Mouse (Mus musculus): ENCODE data around the gene Wasf1. TPM values are rescaled to one million over a fixed set of nuclear protein-coding genes. Genes with fewer than 3 reads are reported as not detected.

Wasf1 gene
- polyA plus RNA-seq, 1 experiment from 2014 or later, result 0.71 TPM

GRCm38 (mm10) chr10:40895765-40896164 lies 12.5 kb downstream of the Wasf1 start:
- Histone ChIP-seq H3K36me3 (replicated peaks) (no peaks in the 10 kb centered on the region), H3K9ac (no peak overlapping the region), H3K4me3 (replicated peaks) (no peak overlapping the region), H3K9me3 (replicated peaks) (no peaks in the 10 kb centered on the region), H3K27me3 (no peaks in the 10 kb centered on the region), H3K4me1 (replicated peaks) (no peaks in the 10 kb centered on the region), H3K27ac (replicated peaks) (no peak overlapping the region), H3K4me2 (no peak overlapping the region)
- WGBS (ENCODE audit: insufficient replicate concordance), result 75% methylated on average over 12 of the region's 12 CpGs
- no peak for ATAC-seq (ENCODE audit: insufficient read depth)

DNA sequence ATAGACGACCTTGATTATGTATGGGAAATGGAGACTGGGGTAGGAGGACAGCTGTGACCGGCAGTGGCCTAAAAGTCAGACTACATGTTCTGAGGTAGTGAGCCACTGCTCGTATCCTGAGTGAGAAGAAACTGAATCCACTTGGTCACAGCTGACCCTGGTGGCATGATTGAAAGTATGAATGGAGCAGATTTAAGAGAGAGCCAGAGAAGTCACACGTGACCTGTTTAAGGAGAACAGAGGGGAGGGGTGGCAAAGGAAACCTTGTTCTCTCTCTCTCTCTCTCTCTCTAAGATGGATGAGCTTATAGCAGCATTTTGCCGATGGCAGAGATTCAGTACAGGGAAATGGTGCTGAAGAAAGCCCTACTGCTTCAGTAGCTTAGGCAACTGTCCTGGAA lies 13.4 kb downstream of the Wasf1 start:
- WGBS (ENCODE audit: insufficient replicate concordance), result 61% methylated on average over 5 of the region's 5 CpGs
- H3K27ac ChIP-seq (replicated peaks), result no peak overlapping the region

GRCm38 (mm10) chr10:40901786-40902185 lies 18.5 kb downstream of the Wasf1 start:
- Histone ChIP-seq H3K27me3 (no peaks in the 10 kb centered on the region), H3K9ac (no peak overlapping the region), H3K9me3 (replicated peaks) (no peaks in the 10 kb centered on the region), H3K4me3 (replicated peaks) (no peak overlapping the region), H3K27ac (replicated peaks) (no peak overlapping the region), H3K4me2 (no peak overlapping the region), H3K36me3 (replicated peaks) (no peaks in the 10 kb centered on the region), H3K4me1 (replicated peaks) (no peaks in the 10 kb centered on the region)
- no peak for ATAC-seq (ENCODE audit: insufficient read depth)
- 57% methylated on average over 4 of the region's 4 CpGs for WGBS (ENCODE audit: insufficient replicate concordance)

More for the DNA sequence above, 13.4 kb downstream of the Wasf1 start:
- Histone ChIP-seq H3K9me3 (replicated peaks) (no peaks in the 10 kb centered on the region), H3K9ac (no peak overlapping the region), H3K4me1 (replicated peaks) (no peaks in the 10 kb centered on the region), H3K36me3 (replicated peaks) (no peaks in the 10 kb centered on the region), H3K4me2 (no peak overlapping the region), H3K27me3 (no peaks in the 10 kb centered on the region), H3K4me3 (replicated peaks) (no peak overlapping the region)
- ATAC-seq (ENCODE audit: insufficient read depth), result no peak

GRCm38 (mm10) chr10:40906131-40906530 lies 22.9 kb downstream of the Wasf1 start:
- Histone ChIP-seq H3K4me3 (replicated peaks) (no peak overlapping the region), H3K4me2 (no peak overlapping the region), H3K27ac (replicated peaks) (no peak overlapping the region), H3K9ac (no peak overlapping the region), H3K27me3 (no peaks in the 10 kb centered on the region), H3K4me1 (replicated peaks) (no peaks in the 10 kb centered on the region), H3K36me3 (replicated peaks) (no peaks in the 10 kb centered on the region), H3K9me3 (replicated peaks) (no peaks in the 10 kb centered on the region)
- WGBS (ENCODE audit: insufficient replicate concordance), result 33% methylated on average over 1 of the region's 1 CpGs
- no peak for ATAC-seq (ENCODE audit: insufficient read depth)

DNA sequence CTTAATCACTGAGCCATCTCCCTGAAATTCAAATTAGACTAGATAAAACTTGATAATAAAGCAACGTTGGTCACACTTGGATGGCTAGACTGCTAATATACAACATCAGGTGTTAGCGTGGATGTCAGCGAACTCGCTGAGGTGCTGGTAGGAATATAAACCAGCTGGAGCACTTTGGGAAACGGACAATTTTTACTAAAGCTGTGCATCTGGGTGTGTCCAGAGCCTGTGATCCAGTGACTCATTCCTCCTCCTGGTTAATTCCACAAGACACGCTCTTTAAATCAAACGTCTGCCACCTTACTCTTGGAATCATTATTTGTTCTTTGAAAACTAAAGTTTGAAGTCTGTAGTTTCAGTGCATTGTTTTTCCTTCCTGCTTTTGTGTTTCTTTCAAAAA lies 23.5 kb downstream of the Wasf1 start:
- Histone ChIP-seq H3K4me2 (no peak overlapping the region), H3K36me3 (replicated peaks) (no peaks in the 10 kb centered on the region), H3K27me3 (no peaks in the 10 kb centered on the region), H3K27ac (replicated peaks) (no peak overlapping the region), H3K9me3 (replicated peaks) (no peaks in the 10 kb centered on the region), H3K4me3 (replicated peaks) (no peak overlapping the region), H3K9ac (no peak overlapping the region), H3K4me1 (replicated peaks) (no peaks in the 10 kb centered on the region)
- no peak for ATAC-seq (ENCODE audit: insufficient read depth)
- 74% methylated on average over 7 of the region's 7 CpGs for WGBS (ENCODE audit: insufficient replicate concordance)

DNA sequence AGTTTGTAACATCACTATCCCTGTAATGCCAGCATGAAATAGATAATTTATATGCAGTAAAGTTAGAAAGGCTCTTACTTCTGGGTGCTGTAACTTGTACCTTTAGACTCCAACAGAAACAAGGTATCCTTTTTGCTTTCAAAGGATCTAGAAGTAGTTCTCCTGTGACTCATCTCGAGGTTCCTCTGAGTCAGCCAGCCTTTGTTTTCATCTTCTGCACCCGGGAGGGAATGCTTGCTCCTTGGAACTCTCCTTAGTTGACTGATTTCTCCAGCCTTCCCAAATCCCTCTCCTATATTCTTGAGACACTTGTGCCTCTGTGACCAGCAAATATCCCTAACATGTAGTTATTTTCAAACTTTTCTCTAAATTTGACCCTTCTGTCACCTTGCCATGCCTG lies 25.3 kb downstream of the Wasf1 start:
- no peak for ATAC-seq (ENCODE audit: insufficient read depth)
- Histone ChIP-seq H3K4me2 (no peak overlapping the region), H3K9me3 (replicated peaks) (no peaks in the 10 kb centered on the region), H3K27ac (replicated peaks) (no peak overlapping the region), H3K4me1 (replicated peaks) (no peaks in the 10 kb centered on the region), H3K4me3 (replicated peaks) (no peak overlapping the region), H3K27me3 (no peaks in the 10 kb centered on the region), H3K9ac (no peak overlapping the region), H3K36me3 (replicated peaks) (no peaks in the 10 kb centered on the region)
- 18% methylated on average over 2 of the region's 2 CpGs for WGBS (ENCODE audit: insufficient replicate concordance)

DNA sequence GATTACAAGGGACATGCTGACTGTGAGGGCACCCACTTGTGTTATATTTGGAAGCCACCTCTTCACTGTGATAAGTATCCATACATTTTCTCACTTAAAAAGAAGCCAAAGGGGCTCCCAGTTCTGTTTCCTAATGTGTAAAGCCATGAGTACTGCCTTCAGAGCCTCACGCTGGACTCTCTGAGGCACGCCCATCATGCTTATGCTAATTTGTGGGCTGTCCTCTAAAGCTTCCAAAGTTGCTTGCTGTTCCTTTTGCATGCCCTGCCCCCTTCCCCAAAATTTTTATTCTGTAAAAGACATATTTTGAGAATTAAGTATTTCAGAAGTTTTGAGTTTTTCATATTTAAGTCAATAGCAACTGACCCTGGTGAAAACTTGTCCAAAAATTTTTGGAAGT lies 27.5 kb downstream of the Wasf1 start:
- Histone ChIP-seq H3K9me3 (replicated peaks) (no peaks in the 10 kb centered on the region), H3K4me3 (replicated peaks) (no peak overlapping the region), H3K4me2 (no peak overlapping the region), H3K4me1 (replicated peaks) (no peaks in the 10 kb centered on the region), H3K9ac (no peak overlapping the region), H3K27ac (replicated peaks) (no peak overlapping the region), H3K36me3 (replicated peaks) (no peaks in the 10 kb centered on the region), H3K27me3 (no peaks in the 10 kb centered on the region)
- WGBS (ENCODE audit: insufficient replicate concordance), result 55% methylated on average over 2 of the region's 2 CpGs
- no peak for ATAC-seq (ENCODE audit: insufficient read depth)

- H3K9ac ChIP-seq, result no peak overlapping the region
- no peak for ATAC-seq (ENCODE audit: insufficient read depth)
- H3K27me3 ChIP-seq, result no peaks in the 10 kb centered on the region
- 56% methylated on average over 2 of the region's 2 CpGs for WGBS (ENCODE audit: insufficient replicate concordance)
- H3K4me1 ChIP-seq (replicated peaks), result no peaks in the 10 kb centered on the region
- H3K36me3 ChIP-seq (replicated peaks), result no peaks in the 10 kb centered on the region
- H3K4me2 ChIP-seq, result no peak overlapping the region
- no peak overlapping the region for H3K4me3 ChIP-seq (replicated peaks)
- no peak overlapping the region for H3K27ac ChIP-seq (replicated peaks)
- H3K9me3 ChIP-seq (replicated peaks), result no peaks in the 10 kb centered on the region
These were observed 32.0 kb downstream of the Wasf1 start for GRCm38 (mm10) chr10:40915240-40915639.

DNA sequence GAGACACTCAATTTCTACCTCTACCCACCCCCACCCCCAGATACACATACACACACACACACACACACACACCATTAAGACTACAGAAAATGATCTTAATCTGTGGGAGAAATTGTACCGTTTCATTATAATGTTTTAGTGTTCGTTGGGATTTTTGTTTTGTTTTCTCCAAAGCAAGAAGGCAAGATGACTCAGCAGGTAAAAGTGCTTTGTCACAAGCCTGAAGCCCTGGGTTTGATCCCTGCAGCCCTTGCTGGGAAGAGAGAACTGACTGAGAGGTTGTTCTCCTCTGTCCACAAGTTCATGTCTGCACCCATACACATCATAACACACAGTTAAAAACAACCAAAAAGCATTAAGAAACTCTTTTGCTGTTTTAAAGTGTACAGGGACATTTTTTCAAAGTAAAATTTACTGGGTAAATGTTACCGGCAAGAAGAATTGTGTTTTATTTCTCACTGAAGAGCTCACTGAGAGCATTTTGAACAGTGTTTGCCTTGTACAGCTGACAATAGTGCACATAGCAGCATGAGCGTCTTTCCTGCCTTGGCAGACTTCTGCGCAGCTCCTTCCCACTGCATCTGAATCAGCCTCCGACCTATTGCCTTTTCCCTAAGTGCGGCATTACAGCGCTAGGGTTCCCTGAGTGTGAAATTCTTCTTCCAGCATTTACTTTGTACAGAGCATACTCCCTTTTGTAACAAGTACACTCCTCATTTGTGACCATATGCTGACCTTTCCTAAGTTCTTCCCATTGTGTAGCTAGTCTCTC lies 35.6 kb downstream of the Wasf1 start:
- no peaks in the 10 kb centered on the region for H3K4me1 ChIP-seq (replicated peaks)
- no peaks in the 10 kb centered on the region for H3K9me3 ChIP-seq (replicated peaks)
- no peaks in the 10 kb centered on the region for H3K36me3 ChIP-seq (replicated peaks)
- H3K4me3 ChIP-seq (replicated peaks), result no peak overlapping the region
- WGBS (ENCODE audit: insufficient replicate concordance), result 67% methylated on average over 8 of the region's 8 CpGs
- H3K27ac ChIP-seq (replicated peaks), result no peak overlapping the region
- no peak for ATAC-seq (ENCODE audit: insufficient read depth)
- no peak overlapping the region for H3K9ac ChIP-seq
- H3K27me3 ChIP-seq, result no peaks in the 10 kb centered on the region
- no peak overlapping the region for H3K4me2 ChIP-seq

DNA sequence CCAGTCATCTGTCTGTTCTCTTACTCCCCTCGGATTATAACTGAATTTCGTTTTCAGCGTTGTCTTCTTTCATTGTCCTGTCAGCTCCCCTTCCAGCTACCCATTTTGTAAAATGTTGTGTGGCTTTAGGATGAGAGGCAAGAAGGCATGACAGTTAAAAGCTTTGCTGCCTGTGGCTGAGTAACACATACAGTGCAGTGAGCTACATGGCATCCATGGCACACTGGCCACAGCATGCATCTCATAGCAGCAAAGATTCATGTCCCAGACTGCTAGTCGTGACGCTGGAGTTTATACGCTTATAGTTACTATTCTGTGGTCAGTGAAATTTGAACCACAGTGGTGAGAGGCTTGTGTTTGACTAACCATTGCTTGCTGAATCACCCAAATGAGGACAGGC lies 36.2 kb downstream of the Wasf1 start:
- Histone ChIP-seq H3K9me3 (replicated peaks) (no peaks in the 10 kb centered on the region), H3K36me3 (replicated peaks) (no peaks in the 10 kb centered on the region), H3K9ac (no peak overlapping the region), H3K4me1 (replicated peaks) (no peaks in the 10 kb centered on the region), H3K27ac (replicated peaks) (no peak overlapping the region), H3K4me3 (replicated peaks) (no peak overlapping the region), H3K27me3 (no peaks in the 10 kb centered on the region), H3K4me2 (no peak overlapping the region)
- no peak for ATAC-seq (ENCODE audit: insufficient read depth)
- WGBS (ENCODE audit: insufficient replicate concordance), result 63% methylated on average over 6 of the region's 6 CpGs

DNA sequence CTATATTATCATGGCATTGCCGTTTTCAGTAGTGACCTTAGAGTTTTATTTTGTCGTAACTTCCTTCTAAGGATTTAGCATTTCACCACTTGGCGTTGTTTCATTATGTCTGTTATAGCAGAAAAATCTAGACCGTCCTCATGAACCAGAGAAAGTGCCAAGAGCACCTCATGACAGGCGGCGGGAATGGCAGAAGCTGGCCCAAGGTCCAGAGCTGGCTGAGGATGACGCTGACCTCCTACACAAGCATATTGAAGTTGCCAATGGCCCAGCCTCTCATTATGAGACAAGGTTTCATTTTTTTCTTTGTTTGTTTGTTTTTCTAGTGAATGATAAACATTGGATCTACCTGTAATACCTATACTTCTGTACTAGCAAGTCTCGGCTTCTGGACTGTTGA lies 49.7 kb downstream of the Wasf1 start:
- 76% methylated on average over 8 of the region's 8 CpGs for WGBS (ENCODE audit: insufficient replicate concordance)
- Histone ChIP-seq H3K9me3 (replicated peaks) (no peaks in the 10 kb centered on the region), H3K27me3 (no peaks in the 10 kb centered on the region), H3K36me3 (replicated peaks) (no peaks in the 10 kb centered on the region), H3K9ac (no peak overlapping the region), H3K4me1 (replicated peaks) (no peaks in the 10 kb centered on the region), H3K4me3 (replicated peaks) (no peak overlapping the region), H3K27ac (replicated peaks) (no peak overlapping the region), H3K4me2 (no peak overlapping the region)
- no peak for ATAC-seq (ENCODE audit: insufficient read depth)

GRCm38 (mm10) chr10:40936160-40936726 lies 53.0 kb downstream of the Wasf1 start:
- Histone ChIP-seq H3K27ac (replicated peaks) (no peak overlapping the region), H3K9ac (no peak overlapping the region), H3K9me3 (replicated peaks) (no peaks in the 10 kb centered on the region), H3K27me3 (no peaks in the 10 kb centered on the region), H3K4me3 (replicated peaks) (no peak overlapping the region), H3K36me3 (replicated peaks) (no peaks in the 10 kb centered on the region), H3K4me2 (no peak overlapping the region), H3K4me1 (replicated peaks) (no peaks in the 10 kb centered on the region)
- WGBS (ENCODE audit: insufficient replicate concordance), result 72% methylated on average over 13 of the region's 13 CpGs
- ATAC-seq (ENCODE audit: insufficient read depth), result no peak
